Mouse (Mus musculus) G1E (cell line): Measurements from ENCODE around the gene Fiz1. TPM values are rescaled to one million over a fixed set of nuclear protein-coding genes. Genes with fewer than 3 reads are reported as not detected.

Experiments used
- ATAC-seq: 2 replicates; pipeline ENCODE4 v1.8.0; 2016; ENCODE audit warnings: mild to moderate bottlenecking; ENCODE audit not compliant: insufficient number of reproducible peaks, poor library complexity, low FRiP score, severe bottlenecking; ENCODE audit errors: extremely low read depth
- DNase-seq: peaks from one replicate; pipeline ENCODE4 v3.0.0; 2012; ENCODE audit warnings: low spot score
- H3K27me3 ChIP-seq: 2 replicates; pipeline ENCODE4 v1.6.1; 2012; ENCODE audit warnings: mild to moderate bottlenecking, low read length, inconsistent platforms; ENCODE audit not compliant: insufficient read depth
- H3K36me3 ChIP-seq: replicated peaks from 2 replicates; pipeline ENCODE3; 2012; ENCODE audit warnings: mild to moderate bottlenecking, inconsistent platforms
- H3K4me1 ChIP-seq: 2 replicates; pipeline ENCODE4 v1.6.1; 2012; ENCODE audit warnings: low read depth, low read length, inconsistent platforms, mixed read lengths; ENCODE audit not compliant: insufficient read depth
- H3K4me3 ChIP-seq: 2 replicates; pipeline ENCODE4 v1.5.1; 2012; ENCODE audit warnings: low read depth, mild to moderate bottlenecking, inconsistent platforms, low read length, moderate library complexity, mixed read lengths
- H3K9me3 ChIP-seq: replicated peaks from 2 replicates; pipeline ENCODE4 v1.6.1; 2012; ENCODE audit warnings: inconsistent platforms
- CTCF ChIP-seq: IDR thresholded peaks from 2 replicates; pipeline ENCODE4 v1.5.1; 2012; ENCODE audit warnings: low read depth, low read length, inconsistent platforms, mixed read lengths
- GATA1 ChIP-seq: IDR thresholded peaks from 2 replicates; pipeline ENCODE4 v1.6.1; 2012; ENCODE audit warnings: borderline replicate concordance, low read length, inconsistent platforms, mixed read lengths
- GATA2 ChIP-seq: IDR thresholded peaks from 2 replicates; pipeline ENCODE4 v1.6.1; 2012; ENCODE audit warnings: low read depth, low read length, inconsistent platforms, borderline replicate concordance
- POLR2AphosphoS5 ChIP-seq: IDR thresholded peaks from 2 replicates; pipeline ENCODE4 v1.6.1; 2012; ENCODE audit warnings: low read depth, low read length, inconsistent platforms; ENCODE audit not compliant: insufficient replicate concordance
- TAL1 ChIP-seq: conservative IDR thresholded peaks from 2 replicates; pipeline ENCODE4 v1.6.1; 2012; ENCODE audit warnings: low read depth, low read length, inconsistent platforms, mixed read lengths
- polyA plus RNA-seq: library from polyadenylated mRNA; stranded (reverse); fragments of >175 nt; gene quantifications from 2 replicates; pipeline ENCODE4 v1.2.3, GENCODE M21; 2012
- total RNA-seq, 2 experiments: library from RNA; stranded (forward) in 1 of 2; stranded (reverse) in 1 of 2; fragments of 200-1000 nt in 1 of 2; fragments of >200 nt in 1 of 2; fragmentation: Nextera tagmentation in 1 of 2; gene quantifications; 2 replicates each; pipeline ENCODE4 v1.2.3; 2014 to 2017

Gene Fiz1
- total and polyA plus RNA-seq, 3 experiments = 22.2 to 66.6 (median 53.4) TPM

GRCm38 (mm10) chr7:5017931-5018330, 3.4 kb upstream of the Fiz1 start:
- H3K4me1 ChIP-seq = peaks cover 56% of the 10 kb centered on the region
- TF ChIP-seq TAL1 (no peak), POLR2AphosphoS5 (no peak), GATA1 (no peak), CTCF (no peak)
- peaks cover 42% of the 10 kb centered on the region for H3K36me3 ChIP-seq
- peaks cover 13% of the 10 kb centered on the region for H3K9me3 ChIP-seq
- no peaks in the 10 kb centered on the region for H3K27me3 ChIP-seq
- DNase-seq (no peak), ATAC-seq (no peak)
- no peak overlapping the region; the same call in 1 of the 2 replicates for H3K4me3 ChIP-seq

GRCm38 (mm10) chr7:5017352-5017751, 2.9 kb upstream of the Fiz1 start:
- peaks cover 13% of the 10 kb centered on the region for H3K9me3 ChIP-seq
- no peaks in the 10 kb centered on the region for H3K27me3 ChIP-seq
- TF ChIP-seq GATA2 (no peak), POLR2AphosphoS5 (no peak), GATA1 (no peak), CTCF (no peak), TAL1 (no peak)
- H3K4me3 ChIP-seq = no peak overlapping the region; the same call in 1 of the 2 replicates
- no peak for DNase-seq
- H3K36me3 ChIP-seq = peaks cover 42% of the 10 kb centered on the region
- H3K4me1 ChIP-seq = peaks cover 56% of the 10 kb centered on the region
- ATAC-seq = no peak

GRCm38 (mm10) chr7:5016920-5017319, 2.4 kb upstream of the Fiz1 start:
- Histone ChIP-seq H3K4me3 (no peak overlapping the region), H3K9me3 (peaks cover 13% of the 10 kb centered on the region), H3K4me1 (peaks cover 54% of the 10 kb centered on the region), H3K27me3 (no peaks in the 10 kb centered on the region), H3K36me3 (peaks cover 41% of the 10 kb centered on the region)
- no peak for ATAC-seq
- TF ChIP-seq POLR2AphosphoS5 (no peak), GATA1 (no peak), CTCF (no peak), TAL1 (no peak), GATA2 (no peak)
- DNase-seq = no peak

GRCm38 (mm10) chr7:5016057-5016456, 1.6 kb upstream of the Fiz1 start:
- H3K4me3 ChIP-seq = peak overlapping the region; percentile 73
- peaks cover 42% of the 10 kb centered on the region for H3K36me3 ChIP-seq
- TF ChIP-seq POLR2AphosphoS5 = no peak
- TF ChIP-seq GATA1 = no peak
- TF ChIP-seq TAL1 = no peak
- no peak for TF ChIP-seq CTCF
- no peak for TF ChIP-seq GATA2
- H3K4me1 ChIP-seq = peaks cover 51% of the 10 kb centered on the region
- DNase-seq = no peak
- no peaks in the 10 kb centered on the region for H3K27me3 ChIP-seq
- ATAC-seq = no peak
- peaks cover 13% of the 10 kb centered on the region for H3K9me3 ChIP-seq

- peak; percentile 82 for DNase-seq
- Histone ChIP-seq H3K9me3 (peaks cover 13% of the 10 kb centered on the region), H3K4me3 (peak within 1 kb of the TSS; percentile 78), H3K27me3 (no peaks in the 10 kb centered on the region), H3K4me1 (peaks cover 56% of the 10 kb centered on the region), H3K36me3 (peaks cover 49% of the 10 kb centered on the region)
- peak; percentile 45 for ATAC-seq
- no peak for TF ChIP-seq CTCF
- no peak for TF ChIP-seq GATA2
- no peak for TF ChIP-seq POLR2AphosphoS5
- no peak for TF ChIP-seq GATA1
- TF ChIP-seq TAL1 = no peak
Measured at GRCm38 (mm10) chr7:5015118-5016001, 863 bp upstream of the Fiz1 start, which contains the start of gene Gm44973. Gene Gm44973 (plus strand): TSS chr7:5015496.

- peaks cover 64% of the 10 kb centered on the region for H3K36me3 ChIP-seq
- H3K27me3 ChIP-seq = no peaks in the 10 kb centered on the region; the same call in 1 of the 2 replicates
- peaks cover 44% of the 10 kb centered on the region for H3K4me1 ChIP-seq
- H3K4me3 ChIP-seq = peak overlapping the region; percentile 78; the same call in 1 of the 2 replicates
- peak; percentile 22; the same call in 1 of the 2 replicates for ATAC-seq
- H3K9me3 ChIP-seq = peaks cover 19% of the 10 kb centered on the region
- no peak for TF ChIP-seq GATA1
- TF ChIP-seq TAL1 = no peak
- no peak for TF ChIP-seq GATA2
- TF ChIP-seq CTCF = no peak
- TF ChIP-seq POLR2AphosphoS5 = no peak
- DNase-seq = peak; percentile 67
Measured at GRCm38 (mm10) chr7:5012681-5013513, 1.6 kb downstream of the Fiz1 start.
